11 mouse cellular contexts compared by ENCODE assay signal in genomic region chr17:33675452-33675851, GRCm38 (mm10). TPM values are rescaled to one million over a fixed set of nuclear protein-coding genes. Genes with fewer than 3 reads are reported as not detected.
DNase-seq lines count a peak whose midpoint lies in the region; ATAC-seq and TF ChIP-seq lines count a peak whose summit lies in the region.
"Had no signal": no experiment of that assay in that cellular context is flagged by ENCODE, and none has a peak within 500 bp of the region (broad histone marks: within the 10 kb centered on the region; RNA-seq: fewer than 3 reads in every experiment).

No protein-coding gene starts in this region.

- H3K9ac ChIP-seq in kidney, embryonic 16.5 days (replicated peaks; ENCODE audit: low read length) = no peak overlapping the region
- H3K9ac ChIP-seq in MEL (ENCODE audit: control insufficient read depth, low read depth, low read length, poor library complexity, severe bottlenecking) = no peak overlapping the region
- no peak overlapping the region for H3K9ac ChIP-seq in lung, postnatal 0 days (replicated peaks; ENCODE audit: low read depth)
- H3K9ac ChIP-seq: heart, embryonic 13.5 days had no signal

- TF ChIP-seq POLR2A in MEL (IDR thresholded peaks at IDR 0.05; ENCODE audit: control insufficient read depth in 1 of 2, insufficient read depth in 1 of 2, low read depth in 1 of 2, low read length in 2 of 2, poor library complexity in 1 of 2) = no peak
- no peak for TF ChIP-seq POLR2A in thymus, adult 2 months (IDR thresholded peaks at IDR 0.05; ENCODE audit: control insufficient read depth, extremely low read depth, insufficient read depth, low read length, poor library complexity)

- peaks cover 74% of the 10 kb centered on the region for H3K79me2 ChIP-seq in MEL (ENCODE audit: control insufficient read depth, insufficient read depth, low read length, poor library complexity)

- H3K4me3 ChIP-seq in kidney, embryonic 16.5 days (ENCODE audit: low read length) = no peak overlapping the region
- no peak overlapping the region for H3K4me3 ChIP-seq in MEL (ENCODE audit: control insufficient read depth in 1 of 2, insufficient read depth in 1 of 2, low read depth in 2 of 2, low read length in 2 of 2)
- H3K4me3 ChIP-seq in lung, postnatal 0 days (ENCODE audit: low read depth, low read length) = no peak overlapping the region
- no peak overlapping the region for H3K4me3 ChIP-seq in thymus, adult 2 months (ENCODE audit: control insufficient read depth, insufficient read depth, low read length)
- H3K4me3 ChIP-seq: forebrain, embryonic 10.5 days; heart, embryonic 13.5 days had no signal

- TF ChIP-seq RAD21 in MEL (IDR thresholded peaks at IDR 0.05; ENCODE audit: low read depth, low read length) = no peak

- no peak for TF ChIP-seq CTCF in MEL (IDR thresholded peaks at IDR 0.05 in 2 of 3, conservative IDR thresholded peaks at IDR 0.05 in 1 of 3; ENCODE audit: control insufficient read depth in 1 of 3, insufficient read depth in 1 of 3, low read depth in 2 of 3, low read length in 3 of 3, poor library complexity in 1 of 3, severe bottlenecking in 1 of 3)
- no peak for TF ChIP-seq CTCF in lung, postnatal 0 days (IDR thresholded peaks at IDR 0.05)
- no peak for TF ChIP-seq CTCF in thymus, adult 2 months (IDR thresholded peaks at IDR 0.05; ENCODE audit: borderline replicate concordance, control insufficient read depth, extremely low read depth, insufficient read depth, low read length, poor library complexity)

- no peak overlapping the region for H3K27ac ChIP-seq in kidney, embryonic 16.5 days (ENCODE audit: low read length)
- H3K27ac ChIP-seq in MEL (ENCODE audit: control insufficient read depth, low read depth, low read length) = no peak overlapping the region
- H3K27ac ChIP-seq in lung, postnatal 0 days (ENCODE audit: low read length) = no peak overlapping the region
- H3K27ac ChIP-seq in thymus, adult 2 months (ENCODE audit: control insufficient read depth, insufficient read depth, low read length) = no peak overlapping the region
- H3K27ac ChIP-seq: forebrain, embryonic 10.5 days; heart, embryonic 13.5 days had no signal

- TF ChIP-seq EP300 in MEL (IDR thresholded peaks at IDR 0.05; ENCODE audit: low read depth in 1 of 2, low read length in 2 of 2) = no peak
- no peak for TF ChIP-seq EP300 in lung, postnatal 0 days (IDR thresholded peaks at IDR 0.05)

- H3K9me3 ChIP-seq in kidney, embryonic 16.5 days (ENCODE audit: low read length) = no peaks in the 10 kb centered on the region
- H3K9me3 ChIP-seq in MEL (replicated peaks; ENCODE audit: insufficient read depth, low read length) = no peaks in the 10 kb centered on the region
- no peaks in the 10 kb centered on the region for H3K9me3 ChIP-seq in lung, postnatal 0 days (ENCODE audit: low read length)
- H3K9me3 ChIP-seq: forebrain, embryonic 10.5 days; heart, embryonic 13.5 days had no signal

- H3K4me1 ChIP-seq in kidney, embryonic 16.5 days (ENCODE audit: insufficient read depth, low read length) = peaks cover 5% of the 10 kb centered on the region; the same call in 1 of the 2 replicates
- peaks cover 5% of the 10 kb centered on the region in 2 experiments; a peak in 3 of 4 replicates for H3K4me1 ChIP-seq in MEL (ENCODE audit: control insufficient read depth in 1 of 2, insufficient read depth in 2 of 2, low read length in 2 of 2)
- H3K4me1 ChIP-seq in lung, postnatal 0 days (ENCODE audit: insufficient read depth, low read depth, low read length) = no peaks in the 10 kb centered on the region; the same call in 1 of the 2 replicates
- H3K4me1 ChIP-seq in thymus, adult 2 months (replicated peaks; ENCODE audit: control insufficient read depth, insufficient read depth, low read length) = no peaks in the 10 kb centered on the region
- H3K4me1 ChIP-seq: forebrain, embryonic 10.5 days had no signal

- peaks cover 14% of the 10 kb centered on the region for H3K36me3 ChIP-seq in kidney, embryonic 16.5 days (ENCODE audit: insufficient read depth, low read length)
- H3K36me3 ChIP-seq in MEL (ENCODE audit: control insufficient read depth in 1 of 2, insufficient read depth in 2 of 2, low read length in 2 of 2) = peaks cover 52 to 54% of the 10 kb centered on the region in 2 experiments
- peaks cover 6% of the 10 kb centered on the region for H3K36me3 ChIP-seq in lung, postnatal 0 days (ENCODE audit: insufficient read depth, low read length)
- H3K36me3 ChIP-seq in thymus, adult 2 months (ENCODE audit: control insufficient read depth, insufficient read depth, low read length) = peaks cover 20% of the 10 kb centered on the region

- DNase-seq in cerebellum, postnatal 10 days = peak; percentile 24 to 38
- no peak for DNase-seq in cerebellum, adult 8-10 months
- peak; percentile 34 for DNase-seq in kidney, adult 9 months
- DNase-seq in MEL (ENCODE audit: low read depth, low spot score) = peak; percentile 45
- DNase-seq in lung, postnatal 0 days (ENCODE audit: low spot score) = peak; percentile 37
- DNase-seq in thymus, adult 2 months = no peak
- no peak for DNase-seq in right cerebral cortex, postnatal 4 days

- ATAC-seq in kidney, embryonic 16.5 days (ENCODE audit: low FRiP score, low TSS enrichment) = no peak
- no peak for ATAC-seq in lung, postnatal 0 days

- no peak overlapping the region for H3K4me2 ChIP-seq in kidney, embryonic 16.5 days (replicated peaks; ENCODE audit: low read depth, low read length)
- H3K4me2 ChIP-seq in lung, postnatal 0 days (replicated peaks; ENCODE audit: low read depth, low read length) = no peak overlapping the region
- H3K4me2 ChIP-seq: heart, embryonic 13.5 days; liver, embryonic 11.5 days had no signal

- H3K27me3 ChIP-seq in kidney, embryonic 16.5 days (ENCODE audit: insufficient read depth, low read length) = no peaks in the 10 kb centered on the region
- no peaks in the 10 kb centered on the region for H3K27me3 ChIP-seq in MEL (ENCODE audit: control insufficient read depth in 1 of 2, insufficient read depth in 2 of 2, low read length in 2 of 2)
- H3K27me3 ChIP-seq in lung, postnatal 0 days (replicated peaks; ENCODE audit: insufficient read depth, low read length) = no peaks in the 10 kb centered on the region
- H3K27me3 ChIP-seq in thymus, adult 2 months (ENCODE audit: control insufficient read depth, insufficient read depth, low read length) = no peaks in the 10 kb centered on the region
- H3K27me3 ChIP-seq: heart, embryonic 13.5 days had no signal

TF ChIP-seq in MEL, 35 proteins besides CTCF, POLR2A, EP300 and RAD21 (continues in another document):
- TF ChIP-seq ELF1 (IDR thresholded peaks at IDR 0.05; ENCODE audit: low read depth, low read length) = no peak
- no peak for TF ChIP-seq GATA1 (IDR thresholded peaks at IDR 0.05; ENCODE audit: low read depth, low read length)
- TF ChIP-seq JUND (IDR thresholded peaks at IDR 0.05; ENCODE audit: low read depth, low read length) = no peak
- no peak for TF ChIP-seq POLR2AphosphoS5 (IDR thresholded peaks at IDR 0.05; ENCODE audit: borderline replicate concordance, low read depth, low read length)
- TF ChIP-seq CHD2 (IDR thresholded peaks at IDR 0.05; ENCODE audit: low read length) = no peak
- no peak for TF ChIP-seq USF2 (IDR thresholded peaks at IDR 0.05; ENCODE audit: borderline replicate concordance in 1 of 2, insufficient read depth in 1 of 2, low read depth in 1 of 2, low read length in 2 of 2)
- TF ChIP-seq ETS1 (IDR thresholded peaks at IDR 0.05; ENCODE audit: low read depth, low read length) = no peak
- TF ChIP-seq MEF2A (IDR thresholded peaks at IDR 0.05; ENCODE audit: extremely low read depth, insufficient replicate concordance, low read depth, low read length, poor library complexity, severe bottlenecking) = no peak
- TF ChIP-seq E2F4 (IDR thresholded peaks at IDR 0.05; ENCODE audit: borderline replicate concordance, low read depth, low read length) = no peak
- no peak for TF ChIP-seq BHLHE40 (IDR thresholded peaks at IDR 0.05; ENCODE audit: borderline replicate concordance, low read depth, low read length)
- no peak for TF ChIP-seq USF1 (IDR thresholded peaks at IDR 0.05; ENCODE audit: low read depth, low read length)
- no peak for TF ChIP-seq TBP (IDR thresholded peaks at IDR 0.05; ENCODE audit: low read depth, low read length)
- no peak for TF ChIP-seq ZNF384 (IDR thresholded peaks at IDR 0.05; ENCODE audit: low read depth, low read length)
- TF ChIP-seq MAX (IDR thresholded peaks at IDR 0.05; ENCODE audit: low read length) = no peak

RNA-seq across cellular contexts. Expression of gene Hnrnpm, which starts 11.2 kb away (rescaled TPM):
- 390 and 407 TPM in 2 replicates for polyA plus RNA-seq in kidney, embryonic 16.5 days (2015; fragmentation: Nextera tagmentation; extraction: Ambion mirVana)
- total RNA-seq in MEL (2012; rRNA removed) = 203 and 224 TPM in 2 replicates
- 100 to 1,000 TPM; 420 to 473 TPM for polyA plus RNA-seq in MEL (2012; ENCODE audit: insufficient read depth in 1 of 2, insufficient read length in 2 of 2, low read depth in 1 of 2, low replicate concordance in 2 of 2, missing spikeins in 1 of 2)
- 112 and 146 TPM in 2 replicates for polyA plus RNA-seq in lung, postnatal 0 days (2015; fragmentation: Nextera tagmentation; extraction: Ambion mirVana)
- polyA plus RNA-seq in thymus, adult 2 months (2012; rRNA removed) = 217 and 220 TPM in 2 replicates

RNA-seq across cellular contexts. Expression of gene Pram1, which starts 37.6 kb away (rescaled TPM):
- 0.31 and 0.63 TPM in 2 replicates for polyA plus RNA-seq in kidney, embryonic 16.5 days (2015; fragmentation: Nextera tagmentation; extraction: Ambion mirVana)
- 0.12 TPM in 1 of 2 replicates, not detected in the other for total RNA-seq in MEL (2012; rRNA removed)
- polyA plus RNA-seq in MEL (2012; ENCODE audit: insufficient read depth in 1 of 2, insufficient read length in 2 of 2, low read depth in 1 of 2, low replicate concordance in 2 of 2, missing spikeins in 1 of 2) = 1 to 10 TPM in 1 of 2 experiments, not detected in 1; 1.6 TPM
- polyA plus RNA-seq in lung, postnatal 0 days (2015; fragmentation: Nextera tagmentation; extraction: Ambion mirVana) = 1.00 and 1.3 TPM in 2 replicates
- polyA plus RNA-seq in thymus, adult 2 months (2012; rRNA removed) = 0.53 and 1.5 TPM in 2 replicates

RNA-seq across cellular contexts. Expression of gene March2, which starts 43.0 kb away (rescaled TPM):
- 58.4 and 61.9 TPM in 2 replicates for polyA plus RNA-seq in kidney, embryonic 16.5 days (2015; fragmentation: Nextera tagmentation; extraction: Ambion mirVana)
- total RNA-seq in MEL (2012; rRNA removed) = 7.2 and 10.9 TPM in 2 replicates
- 10 to 100 TPM in 1 of 2 experiments, not detected in 1; 18.8 TPM for polyA plus RNA-seq in MEL (2012; ENCODE audit: insufficient read depth in 1 of 2, insufficient read length in 2 of 2, low read depth in 1 of 2, low replicate concordance in 2 of 2, missing spikeins in 1 of 2)
- polyA plus RNA-seq in lung, postnatal 0 days (2015; fragmentation: Nextera tagmentation; extraction: Ambion mirVana) = 104 and 106 TPM in 2 replicates
- polyA plus RNA-seq in thymus, adult 2 months (2012; rRNA removed) = 119 and 120 TPM in 2 replicates

RNA-seq across cellular contexts. Expression of gene Zfp414, which starts 46.6 kb away (rescaled TPM):
- 46.3 and 58.4 TPM in 2 replicates for polyA plus RNA-seq in kidney, embryonic 16.5 days (2015; fragmentation: Nextera tagmentation; extraction: Ambion mirVana)
- 8.1 and 8.6 TPM in 2 replicates for total RNA-seq in MEL (2012; rRNA removed)
- 10 to 100 TPM in 1 of 2 experiments, not detected in 1; 52.2 TPM for polyA plus RNA-seq in MEL (2012; ENCODE audit: insufficient read depth in 1 of 2, insufficient read length in 2 of 2, low read depth in 1 of 2, low replicate concordance in 2 of 2, missing spikeins in 1 of 2)
- polyA plus RNA-seq in lung, postnatal 0 days (2015; fragmentation: Nextera tagmentation; extraction: Ambion mirVana) = 30.5 and 34.2 TPM in 2 replicates
- polyA plus RNA-seq in thymus, adult 2 months (2012; rRNA removed) = 145 and 152 TPM in 2 replicates

Comparison
In these comparisons a context has a peak if more than half of its experiments do, and no peak if none do; other contexts are left out.
1. DNase-seq: peak in cerebellum, postnatal 10 days (2 of 2), kidney, adult 9 months (single experiment), MEL (single experiment) and lung, postnatal 0 days (single experiment); none in cerebellum, adult 8-10 months (single experiment), thymus, adult 2 months (single experiment) and right cerebral cortex, postnatal 4 days (single experiment).